ENCODE assay signal across 10 mouse cellular contexts in genomic region chr7:127944614-127945013, GRCm38 (mm10). TPM values are rescaled to one million over a fixed set of nuclear protein-coding genes. Genes with fewer than 3 reads are reported as not detected.
DNase-seq lines count a peak whose midpoint lies in the region; ATAC-seq lines count a peak whose summit lies in the region.
"Had no signal": no experiment of that assay in that cellular context is flagged by ENCODE, and none has a peak within 500 bp of the region (broad histone marks: within the 10 kb centered on the region; RNA-seq: fewer than 3 reads in every experiment).

No protein-coding gene starts in this region.

- H3K9ac ChIP-seq in neural tube, embryonic 15.5 days (replicated peaks): no peak overlapping the region

- peaks cover 29% of the 10 kb centered on the region for H3K27me3 ChIP-seq in neural tube, embryonic 15.5 days (replicated peaks)

- no peaks in the 10 kb centered on the region for H3K4me1 ChIP-seq in neural tube, embryonic 15.5 days

- H3K4me2 ChIP-seq in neural tube, embryonic 15.5 days: peak overlapping the region; percentile 1; the same call in 1 of the 2 replicates

- H3K9me3 ChIP-seq in neural tube, embryonic 15.5 days (replicated peaks): no peaks in the 10 kb centered on the region

- ATAC-seq in neural tube, embryonic 15.5 days (ENCODE audit: low FRiP score): no peak
- ATAC-seq in cerebellum, adult (ENCODE audit: insufficient number of reproducible peaks, low FRiP score, low TSS enrichment): no peak
- ATAC-seq: activated CD4-positive, CD25-positive, alpha-beta regulatory T cell, adult 4 months had no signal

- no peak overlapping the region for H3K27ac ChIP-seq in neural tube, embryonic 15.5 days (replicated peaks)

- no peak overlapping the region for H3K4me3 ChIP-seq in neural tube, embryonic 15.5 days (replicated peaks)

- no peaks in the 10 kb centered on the region for H3K36me3 ChIP-seq in neural tube, embryonic 15.5 days

- DNase-seq in adrenal gland, adult 2 months: peak; percentile 49
- no peak for DNase-seq in adrenal gland, adult 8-10 months
- DNase-seq in lung, postnatal 10 days: peak; percentile 49
- DNase-seq in lung, postnatal 25 days (ENCODE audit: low spot score): no peak
- peak; percentile 59 for DNase-seq in heart, postnatal 4 days
- DNase-seq in layer of hippocampus, postnatal 36 days: no peak
- DNase-seq: kidney, postnatal 14 days had no signal

- WGBS in neural tube, embryonic 15.5 days: 11% methylated on average over 23 of the region's 23 CpGs

RNA-seq across cellular contexts. Expression of gene Prss36, which starts 1.9 kb away (rescaled TPM):
- total RNA-seq in adrenal gland, adult 2 months (2021): 1 to 10 TPM; 8.2 to 9.4 TPM
- 24.8 and 27.8 TPM in 2 replicates for polyA plus RNA-seq in adrenal gland, adult 2 months (2012; rRNA removed)
- 10 to 100 TPM in 2 of 4 experiments, 1 to 10 TPM in 2; 8.4 to 10.5 (median 9.6) TPM for total RNA-seq in adrenal gland, adult 8-10 months (2022)
- total RNA-seq in heart, postnatal 4 days (2021): 1 to 10 TPM; 4.0 to 4.8 TPM
- 13.9 and 16.2 TPM in 2 replicates for polyA plus RNA-seq in neural tube, embryonic 15.5 days (2015; fragmentation: Nextera tagmentation; extraction: Ambion mirVana)
- 10 to 100 TPM; 11.0 to 11.6 TPM for total RNA-seq in layer of hippocampus, postnatal 36 days (2021)

RNA-seq across cellular contexts. Expression of gene Prss8, which starts 14.7 kb away (rescaled TPM):
- total RNA-seq in adrenal gland, adult 2 months (2021): under 1 TPM in 1 of 2 experiments, not detected in 1; 0.24 TPM
- 0.07 and 0.38 TPM in 2 replicates for polyA plus RNA-seq in adrenal gland, adult 2 months (2012; rRNA removed)
- under 1 TPM in 1 of 4 experiments, not detected in 3; 0.16 TPM for total RNA-seq in adrenal gland, adult 8-10 months (2022)
- total RNA-seq in heart, postnatal 4 days (2021): not detected
- 0.40 and 5.1 TPM in 2 replicates for polyA plus RNA-seq in neural tube, embryonic 15.5 days (2015; fragmentation: Nextera tagmentation; extraction: Ambion mirVana)
- under 1 TPM; 0.68 to 0.80 TPM for total RNA-seq in layer of hippocampus, postnatal 36 days (2021)
- polyA plus RNA-seq: activated CD4-positive, CD25-positive, alpha-beta regulatory T cell, adult 4 months had no signal

RNA-seq across cellular contexts. Expression of gene Fus, which starts 22.6 kb away (rescaled TPM):
- 100 to 1,000 TPM; 176 to 229 TPM for total RNA-seq in adrenal gland, adult 2 months (2021)
- polyA plus RNA-seq in adrenal gland, adult 2 months (2012; rRNA removed): 139 and 145 TPM in 2 replicates
- total RNA-seq in adrenal gland, adult 8-10 months (2022): 100 to 1,000 TPM; 106 to 430 (median 307) TPM
- total RNA-seq in heart, postnatal 4 days (2021): 100 to 1,000 TPM; 402 to 429 TPM
- 357 and 362 TPM in 2 replicates for polyA plus RNA-seq in neural tube, embryonic 15.5 days (2015; fragmentation: Nextera tagmentation; extraction: Ambion mirVana)
- 100 to 1,000 TPM; 301 to 325 TPM for total RNA-seq in layer of hippocampus, postnatal 36 days (2021)

RNA-seq across cellular contexts. Expression of gene Kat8, which starts 32.3 kb away (rescaled TPM):
- total RNA-seq in adrenal gland, adult 2 months (2021): 10 to 100 TPM; 24.6 to 27.1 TPM
- polyA plus RNA-seq in adrenal gland, adult 2 months (2012; rRNA removed): 10.6 and 10.9 TPM in 2 replicates
- total RNA-seq in adrenal gland, adult 8-10 months (2022): 10 to 100 TPM; 29.0 to 33.4 (median 31.1) TPM
- total RNA-seq in heart, postnatal 4 days (2021): 10 to 100 TPM; 13.0 to 13.9 TPM
- 41.3 and 46.1 TPM in 2 replicates for polyA plus RNA-seq in neural tube, embryonic 15.5 days (2015; fragmentation: Nextera tagmentation; extraction: Ambion mirVana)
- total RNA-seq in layer of hippocampus, postnatal 36 days (2021): 10 to 100 TPM; 33.8 to 36.2 TPM

RNA-seq across cellular contexts. Expression of gene Bckdk, which starts 40.7 kb away (rescaled TPM):
- 100 to 1,000 TPM; 122 to 138 TPM for total RNA-seq in adrenal gland, adult 2 months (2021)
- 164 and 166 TPM in 2 replicates for polyA plus RNA-seq in adrenal gland, adult 2 months (2012; rRNA removed)
- total RNA-seq in adrenal gland, adult 8-10 months (2022): 100 to 1,000 TPM; 108 to 147 (median 120) TPM
- 100 to 1,000 TPM; 102 to 113 TPM for total RNA-seq in heart, postnatal 4 days (2021)
- 58.2 and 66.7 TPM in 2 replicates for polyA plus RNA-seq in neural tube, embryonic 15.5 days (2015; fragmentation: Nextera tagmentation; extraction: Ambion mirVana)
- total RNA-seq in layer of hippocampus, postnatal 36 days (2021): 10 to 100 TPM; 35.7 to 41.6 TPM

Comparison
In these comparisons a context has a peak if more than half of its experiments do, and no peak if none do; other contexts are left out.
1. DNase-seq: peak in adrenal gland, adult 2 months (single experiment), lung, postnatal 10 days (single experiment) and heart, postnatal 4 days (single experiment); none in adrenal gland, adult 8-10 months (single experiment), lung, postnatal 25 days (single experiment) and layer of hippocampus, postnatal 36 days (0 of 2).